Mouse (Mus musculus) CH12.LX (cell line): ENCODE data around the gene Lgi1.

Experiments used
- CHD2 ChIP-seq: IDR thresholded peaks from 2 replicates; pipeline ENCODE4 v1.6.1; 2011; ENCODE audit warnings: low read length, improper control_type of control experiment
- CTCF ChIP-seq, 2 experiments: IDR thresholded peaks in 1 of 2; conservative IDR thresholded peaks in 1 of 2; 2 replicates each; pipeline ENCODE4 v1.5.1; 2011 to 2012; ENCODE audit warnings: low read depth in 2 of 2, low read length in 2 of 2, improper control_type of control experiment in 1 of 2, inconsistent platforms in 1 of 2, mild to moderate bottlenecking in 1 of 2, moderate library complexity in 1 of 2
- EP300 ChIP-seq: IDR thresholded peaks from 2 replicates; pipeline ENCODE4 v1.6.1; 2011; ENCODE audit warnings: low read length, improper control_type of control experiment
- JUND ChIP-seq: conservative IDR thresholded peaks from 2 replicates; pipeline ENCODE4 v1.6.1; 2011; ENCODE audit warnings: low read depth, low read length, improper control_type of control experiment
- MAX ChIP-seq: IDR thresholded peaks from 2 replicates; pipeline ENCODE4 v1.6.1; 2011; ENCODE audit warnings: low read length, improper control_type of control experiment
- POLR2A ChIP-seq: IDR thresholded peaks from 2 replicates; pipeline ENCODE4 v1.6.1; 2011; ENCODE audit warnings: low read depth, mild to moderate bottlenecking, improper control_type of control experiment, low read length
- POLR2AphosphoS2 ChIP-seq: IDR thresholded peaks from 2 replicates; pipeline ENCODE4 v1.6.1; 2011; ENCODE audit warnings: low read depth, low read length, improper control_type of control experiment
- RAD21 ChIP-seq: IDR thresholded peaks from 2 replicates; pipeline ENCODE4 v1.6.1; 2011; ENCODE audit warnings: low read depth, mild to moderate bottlenecking, low read length, improper control_type of control experiment, moderate library complexity
- USF1 ChIP-seq: IDR thresholded peaks from 2 replicates; pipeline ENCODE4 v1.6.1; 2014; ENCODE audit warnings: low read depth, mild to moderate bottlenecking, inconsistent platforms, low read length, improper control_type of control experiment
- ZKSCAN1 ChIP-seq: IDR thresholded peaks from 2 replicates; pipeline ENCODE4 v1.6.1; 2012; ENCODE audit warnings: low read depth, inconsistent platforms, low read length, improper control_type of control experiment, borderline replicate concordance

DNA sequence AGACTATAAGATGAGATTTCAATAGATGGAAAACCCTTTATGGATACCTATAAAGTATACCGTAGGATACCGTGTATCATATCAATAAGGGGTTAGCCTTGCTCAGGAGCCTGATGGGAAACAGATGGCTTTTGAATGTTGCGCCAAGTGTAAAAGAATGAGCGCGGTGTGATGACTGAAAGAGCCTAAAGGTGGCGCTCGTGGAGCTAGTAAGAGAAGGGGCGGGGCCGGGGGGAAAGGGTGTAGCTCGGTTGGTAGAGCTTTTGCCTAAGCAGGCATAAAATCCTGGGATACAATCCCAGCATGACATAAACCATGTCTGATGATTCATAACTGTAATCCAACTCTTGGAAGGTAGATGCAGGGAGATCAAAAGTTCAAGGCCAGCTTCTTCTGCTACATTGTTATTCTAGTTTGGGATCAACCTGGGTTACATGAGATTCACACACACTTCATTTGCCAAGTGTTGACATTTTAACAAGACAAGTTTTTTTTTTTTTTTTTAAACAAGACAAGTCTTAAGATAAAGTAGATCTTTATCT, 90.6 kb downstream of the Lgi1 start:
- TF ChIP-seq RAD21 = no peak
- TF ChIP-seq ZKSCAN1 = no peak
- no peak for TF ChIP-seq EP300
- peak in 1 of 2 experiments; percentile 25; a peak in 1 of 4 replicates for TF ChIP-seq CTCF (conservative IDR thresholded peaks at IDR 0.05 in 1 of 2, IDR thresholded peaks at IDR 0.05 in 1 of 2; ENCODE audit: low read depth in 2 of 2, low read length in 2 of 2)
- TF ChIP-seq POLR2AphosphoS2 = no peak
- TF ChIP-seq USF1 = no peak
- TF ChIP-seq MAX = no peak
- no peak for TF ChIP-seq CHD2
- TF ChIP-seq POLR2A = no peak
- TF ChIP-seq JUND = no peak
